Mouse (Mus musculus) gastrocnemius, adult 2 months (tissue): ENCODE results near the gene Plekhm2. TPM values are rescaled to one million over a fixed set of nuclear protein-coding genes. Genes with fewer than 3 reads are reported as not detected.

Experiments used
- DNase-seq: peaks from one replicate; pipeline ENCODE4 v3.0.0; 2022
- H3K27ac ChIP-seq: fragments of 200-600 bp; 2 replicates; pipeline ENCODE4 v1.8.1; 2022; ENCODE audit warnings: mild to moderate bottlenecking
- H3K4me3 ChIP-seq: fragments of 200-600 bp; 2 replicates; pipeline ENCODE4 v1.8.1; 2022; ENCODE audit warnings: mild to moderate bottlenecking, moderate library complexity
- CTCF ChIP-seq: fragments of 200-600 bp; IDR thresholded peaks from 2 replicates; pipeline ENCODE4 v1.8.1; 2022; ENCODE audit warnings: antibody characterized with exemption, mild to moderate bottlenecking, moderate library complexity
- intact Hi-C: fragments of 180-260 bp; cut with DNase I; formaldehyde crosslinking; loops from one replicate; pipeline ENCODE4 v1.15.1; 2025
- total RNA-seq, 2 experiments: library from RNA; stranded (reverse); gene quantifications; 2 replicates each; pipeline ENCODE4 v1.2.3; 2021

Plekhm2 gene
- total RNA-seq, 2 experiments from 2014 or later = 32.9 to 34.7 TPM

DNA sequence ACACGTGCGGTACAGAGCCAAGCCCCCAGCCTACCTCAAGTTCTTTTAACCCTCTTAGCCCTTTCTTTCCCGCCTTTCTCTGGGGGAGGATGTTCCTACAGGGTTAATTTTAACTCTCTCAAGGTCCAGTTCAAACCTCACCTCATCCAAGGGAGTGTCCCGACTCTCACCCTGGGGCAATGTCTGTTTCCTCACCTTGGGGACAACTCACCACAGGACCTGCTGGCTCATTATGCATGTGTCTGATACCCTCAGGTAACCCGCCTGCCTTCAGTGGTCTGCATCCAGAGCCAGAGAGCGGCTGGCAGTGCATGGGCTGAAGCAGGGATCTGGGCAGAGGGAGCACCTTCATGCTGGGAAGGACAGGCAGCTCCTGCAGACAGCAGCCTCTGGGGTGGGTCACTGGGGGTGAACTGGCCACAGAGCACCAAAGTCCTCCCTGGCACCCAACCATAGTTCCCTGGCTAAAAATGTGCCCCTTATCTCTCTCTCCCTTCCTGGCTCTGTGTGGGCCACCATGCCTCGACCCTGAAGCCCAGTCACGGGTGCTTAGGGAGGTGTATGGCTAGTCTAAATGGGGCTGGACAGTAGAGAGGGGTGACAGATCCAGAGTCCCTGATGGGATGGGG, 67.9 kb downstream of the Plekhm2 start:
- TF ChIP-seq CTCF = no peak
- Histone ChIP-seq H3K4me3 (no peak overlapping the region), H3K27ac (no peak overlapping the region)
- no peak for DNase-seq
- intact Hi-C loops = no loop called here

DNA sequence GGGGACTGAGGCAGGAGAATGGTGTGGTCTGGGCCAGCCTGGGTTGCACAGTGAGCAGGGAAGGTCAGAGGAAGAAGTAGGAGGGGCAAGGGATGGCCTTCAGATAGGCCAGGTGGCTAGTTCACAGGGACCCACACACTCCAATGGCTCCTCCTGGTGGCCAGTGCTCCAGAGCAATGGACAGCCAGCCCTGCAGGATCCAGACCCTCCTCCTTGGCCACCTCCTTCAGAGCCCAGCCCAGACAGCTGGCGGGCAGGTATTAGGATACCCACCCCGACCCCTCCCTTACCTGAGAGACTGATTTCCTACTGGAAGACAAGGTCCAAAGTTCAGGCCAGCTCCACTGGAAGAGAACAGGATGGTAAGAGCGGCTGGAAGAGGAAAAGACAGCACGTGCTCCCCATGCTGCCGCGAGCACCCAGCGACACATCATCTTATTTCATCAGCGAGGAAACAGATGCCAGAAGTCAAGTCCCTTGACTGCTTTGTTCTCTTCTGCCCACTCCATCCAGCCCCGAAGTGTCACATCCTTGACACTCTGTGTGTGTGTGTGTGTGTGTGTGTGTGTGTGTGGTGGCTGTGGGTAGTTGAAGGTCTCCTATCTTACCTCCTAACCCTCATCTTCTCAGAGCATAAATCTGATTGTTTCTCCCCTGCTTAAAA, 69.0 kb downstream of the Plekhm2 start:
- Histone ChIP-seq H3K4me3 (no peak overlapping the region), H3K27ac (no peak overlapping the region)
- peak; percentile 39 for DNase-seq
- TF ChIP-seq CTCF = peak; percentile 34
- intact Hi-C loops = no loop called here

DNA sequence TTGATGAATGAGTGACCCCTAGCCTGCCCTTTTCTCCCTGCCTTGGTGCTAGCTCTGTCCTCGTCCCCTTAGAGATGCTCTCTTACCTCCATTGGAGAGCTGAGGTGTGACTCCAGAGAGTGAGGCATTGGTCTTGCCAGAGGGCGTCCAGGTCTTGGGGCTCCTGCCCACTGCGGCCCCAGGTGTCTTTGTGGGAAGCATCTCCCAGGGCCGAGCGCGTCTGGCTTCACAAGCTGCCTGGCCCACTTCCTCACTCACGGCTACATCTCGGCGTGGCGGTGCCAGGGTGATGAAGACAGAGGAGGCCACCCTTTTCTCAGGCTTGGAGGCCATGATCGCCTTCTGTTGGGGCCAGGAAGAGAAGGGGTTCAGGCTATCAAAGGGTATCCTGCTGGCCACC, 69.6 kb downstream of the Plekhm2 start:
- no peak for DNase-seq

DNA sequence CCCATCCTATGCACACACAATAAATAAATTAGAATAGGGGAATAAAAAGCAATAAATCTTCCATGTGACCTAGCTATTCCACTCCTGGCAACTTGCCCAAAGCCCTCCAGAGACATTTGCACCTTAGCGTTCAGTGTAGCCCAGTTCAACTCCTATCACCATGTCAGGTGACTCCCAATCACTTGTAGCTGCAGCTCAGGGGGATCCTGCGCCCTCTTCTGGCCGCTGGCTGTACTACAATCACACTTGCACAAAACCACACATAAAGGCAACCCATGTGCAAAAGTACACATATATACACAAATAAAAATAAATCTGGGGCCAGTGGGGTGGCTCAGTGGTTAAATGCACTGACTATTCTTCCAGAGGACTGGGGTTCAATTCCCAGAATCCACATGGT, 73.2 kb downstream of the Plekhm2 start:
- Histone ChIP-seq H3K4me3 (no peak overlapping the region), H3K27ac (no peak overlapping the region)
- peak; percentile 77 for TF ChIP-seq CTCF
- intact Hi-C loops = no loop called here
- DNase-seq = no peak

More for the DNA sequence above, 69.6 kb downstream of the Plekhm2 start:
- TF ChIP-seq CTCF = no peak
- intact Hi-C loops = no loop called here
- no peak overlapping the region for H3K27ac ChIP-seq
- H3K4me3 ChIP-seq = no peak overlapping the region

DNA sequence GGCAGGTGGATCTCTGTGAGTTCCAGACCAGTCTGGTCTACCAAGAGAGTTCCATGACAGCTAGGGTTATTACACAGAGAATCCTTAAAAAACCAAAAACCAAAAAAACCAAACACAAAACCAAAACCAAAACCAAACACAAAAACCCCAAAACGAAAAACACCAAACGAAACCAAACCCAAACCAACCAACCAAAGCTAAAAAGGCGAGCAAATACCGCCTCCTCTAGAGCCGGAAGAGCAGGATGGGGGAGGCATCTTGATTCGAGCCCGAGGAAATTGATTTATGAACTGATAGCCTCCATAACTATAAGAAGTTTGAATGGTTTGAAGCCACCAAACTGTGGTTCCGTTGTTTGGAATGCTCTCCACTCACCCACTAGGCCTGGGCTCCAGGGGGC, 80.8 kb downstream of the Plekhm2 start:
- no peak for DNase-seq
- Histone ChIP-seq H3K4me3 (no peak overlapping the region), H3K27ac (no peak overlapping the region)
- intact Hi-C loops = no loop called here
- no peak for TF ChIP-seq CTCF

DNA sequence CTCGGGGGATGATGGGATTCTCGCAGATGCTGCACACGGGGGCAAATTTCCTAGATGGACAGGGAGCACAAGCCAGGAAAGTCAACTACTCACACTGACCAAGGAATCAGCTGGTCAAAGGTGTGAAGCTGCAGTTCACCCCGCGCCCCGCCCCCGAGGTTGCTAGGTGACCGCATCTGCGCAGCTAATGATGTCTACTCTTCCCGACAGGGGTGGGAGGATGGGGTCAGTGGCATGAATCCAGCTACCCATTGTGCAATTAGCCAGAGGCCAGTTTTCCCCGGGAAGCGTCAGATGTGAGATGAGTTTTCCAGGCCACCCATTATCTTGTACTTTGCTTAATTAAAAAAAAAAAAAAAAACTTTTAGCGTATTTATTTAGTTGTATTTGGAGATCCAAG, 83.6 kb downstream of the Plekhm2 start:
- TF ChIP-seq CTCF = no peak
- Histone ChIP-seq H3K27ac (no peak overlapping the region), H3K4me3 (no peak overlapping the region)
- peak; percentile 50 for DNase-seq
- intact Hi-C loops = no loop called here

DNA sequence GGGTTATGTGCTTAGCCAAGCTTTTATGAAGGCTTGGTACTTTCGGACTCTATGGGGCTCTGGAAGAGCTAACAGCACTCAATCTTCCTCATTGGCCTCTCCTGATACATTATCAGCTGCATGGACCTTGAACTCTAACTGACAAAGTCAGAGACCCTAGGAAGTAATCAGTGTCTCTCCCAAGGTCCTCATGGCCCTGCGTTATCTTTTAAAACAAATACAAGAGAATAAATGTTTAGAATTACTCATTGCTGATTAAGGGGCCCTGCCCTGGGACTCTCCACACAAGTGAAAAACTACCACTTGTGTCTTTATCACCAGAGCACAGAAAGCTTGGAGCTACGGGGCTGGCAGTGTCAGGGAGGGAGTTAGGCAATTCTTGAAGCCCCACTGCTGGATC, 85.9 kb downstream of the Plekhm2 start:
- no peak for DNase-seq
- no peak for TF ChIP-seq CTCF
- intact Hi-C loops = no loop called here
- Histone ChIP-seq H3K27ac (no peak overlapping the region), H3K4me3 (no peak overlapping the region)

DNA sequence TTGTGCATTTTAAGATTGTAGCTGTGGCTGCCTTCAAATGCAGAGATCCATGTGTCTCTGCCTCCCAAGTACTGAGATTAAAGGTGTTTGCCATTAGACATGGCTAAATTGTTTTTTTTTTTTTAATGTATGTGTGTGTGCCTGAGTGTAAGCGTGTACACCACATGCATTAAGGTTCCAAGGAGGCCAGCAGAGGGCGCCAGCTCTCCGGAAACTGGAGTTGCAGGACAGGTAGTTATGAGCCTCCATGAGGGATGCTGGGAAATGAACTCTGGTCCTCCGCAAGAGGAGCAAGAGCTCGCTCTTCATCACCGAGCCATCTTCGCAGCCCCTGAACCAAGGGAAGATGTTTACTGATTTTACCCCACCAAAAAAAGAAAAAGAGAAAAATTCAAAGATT, 87.8 kb downstream of the Plekhm2 start:
- DNase-seq = no peak
- intact Hi-C loops = no loop called here
- Histone ChIP-seq H3K27ac (no peak overlapping the region), H3K4me3 (no peak overlapping the region)
- peak; percentile 6; the same call in 1 of the 2 replicates for TF ChIP-seq CTCF

DNA sequence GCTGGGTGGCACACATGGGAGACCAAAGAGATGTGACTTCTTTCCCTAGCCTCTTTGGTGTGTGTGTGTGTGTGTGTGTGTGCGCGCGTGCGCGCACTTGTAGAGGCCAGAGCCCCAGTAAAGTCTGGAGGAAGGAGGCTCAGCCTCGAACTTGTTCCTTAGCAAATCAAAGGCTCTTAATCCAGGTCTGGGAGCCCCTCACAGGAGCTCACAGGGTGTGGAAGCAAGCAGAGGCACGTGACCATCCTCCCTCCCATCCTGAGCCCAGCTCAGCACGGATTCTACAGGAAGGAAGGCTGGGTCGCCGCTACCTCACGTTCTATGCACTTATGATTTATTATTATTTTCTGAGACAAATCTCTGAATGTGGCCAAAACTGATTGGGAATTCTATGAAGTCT, 88.3 kb downstream of the Plekhm2 start:
- Histone ChIP-seq H3K27ac (no peak overlapping the region), H3K4me3 (no peak overlapping the region)
- no peak for TF ChIP-seq CTCF
- no peak for DNase-seq
- intact Hi-C loops = no loop called here

Other genes with a start within 250 kb of the Plekhm2 start
- under 1 TPM in 1 of 2 experiments, not detected in 1; 0.25 TPM for gene Clcnkb, start 248.9 kb downstream of the Plekhm2 start, total RNA-seq
- gene Hspb7, start 244.1 kb downstream of the Plekhm2 start, total RNA-seq = 100 to 1,000 TPM; 223 to 468 TPM
- 1 to 10 TPM in 1 of 2 experiments, under 1 TPM in 1; 0.92 to 1.6 TPM for gene Srarp, start 228.8 kb downstream of the Plekhm2 start, total RNA-seq
- 10 to 100 TPM; 30.2 to 30.6 TPM for gene Zbtb17, start 220.2 kb downstream of the Plekhm2 start, total RNA-seq
- 10 to 100 TPM; 23.3 to 25.1 TPM for gene Spen, start 126.3 kb downstream of the Plekhm2 start, total RNA-seq
- gene Fblim1, start 58.8 kb downstream of the Plekhm2 start, total RNA-seq = 1 to 10 TPM; 1.1 to 1.5 TPM
- 1 to 10 TPM in 1 of 2 experiments, under 1 TPM in 1; 0.61 to 3.2 TPM for gene Tmem82, start 46.3 kb downstream of the Plekhm2 start, total RNA-seq
- 10 to 100 TPM; 10.3 to 26.9 TPM for gene Slc25a34, start 41.1 kb downstream of the Plekhm2 start, total RNA-seq
- 1 to 10 TPM; 3.8 to 5.6 TPM for gene Rsc1a1, start 20.7 kb upstream of the Plekhm2 start, total RNA-seq
- 10 to 100 TPM; 37.8 to 46.5 TPM for gene Ddi2, start 58.5 kb upstream of the Plekhm2 start, total RNA-seq
- not detected for gene Agmat, start 81.8 kb upstream of the Plekhm2 start, total RNA-seq
- 10 to 100 TPM; 12.6 to 12.9 TPM for gene Dnajc16, start 126.0 kb upstream of the Plekhm2 start, total RNA-seq
- 1 to 10 TPM; 2.2 to 2.5 TPM for gene Casp9, start 128.7 kb upstream of the Plekhm2 start, total RNA-seq
- gene Cela2a, start 161.3 kb upstream of the Plekhm2 start, total RNA-seq = not detected
- not detected for gene Ctrc, start 181.5 kb upstream of the Plekhm2 start, total RNA-seq
- gene Efhd2, start 210.0 kb upstream of the Plekhm2 start, total RNA-seq = 1 to 10 TPM; 5.2 to 6.1 TPM